Mouse (Mus musculus) R1 (cell line): ENCODE data around the gene Pold4.

Experiments
- DNase-seq: peaks from one replicate; pipeline ENCODE4 v3.0.0-alpha.2; 2018; ENCODE audit warnings: low read depth, low spot score

The Pold4 gene

GRCm38 (mm10) chr19:4268566-4269361 is 37.1 kb downstream of the Pold4 start, which contains the start of gene Ssh3:
Gene Ssh3, minus strand, starts transcription at chr19:4269180.
- DNase-seq: peak; percentile 61

- no peak for DNase-seq
Measured at GRCm38 (mm10) chr19:4270187-4270586, 38.5 kb downstream of the Pold4 start.

- no peak for DNase-seq
Measured at GRCm38 (mm10) chr19:4270972-4271371, 39.3 kb downstream of the Pold4 start.

DNA sequence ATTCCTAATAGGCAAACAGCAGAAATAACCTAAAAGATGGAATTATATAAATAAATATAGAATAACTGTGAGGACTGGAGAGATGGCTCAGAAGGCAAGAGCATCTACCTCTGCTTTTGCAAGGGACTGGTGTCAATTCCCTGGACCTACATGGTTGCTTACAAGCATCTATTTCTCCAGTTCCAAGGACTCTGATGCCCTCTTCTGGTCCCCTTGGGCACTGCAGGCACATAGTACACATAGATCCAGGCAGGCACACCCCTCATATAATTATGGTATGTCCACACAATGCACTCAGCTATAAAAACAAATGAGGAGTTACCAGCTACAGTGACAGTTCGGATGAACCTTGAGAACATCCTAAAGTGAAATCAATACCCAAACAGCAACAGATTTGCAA is 47.8 kb downstream of the Pold4 start:
- DNase-seq: peak; percentile 88

- no peak for DNase-seq
Measured at GRCm38 (mm10) chr19:4280425-4280824, 48.7 kb downstream of the Pold4 start.

DNA sequence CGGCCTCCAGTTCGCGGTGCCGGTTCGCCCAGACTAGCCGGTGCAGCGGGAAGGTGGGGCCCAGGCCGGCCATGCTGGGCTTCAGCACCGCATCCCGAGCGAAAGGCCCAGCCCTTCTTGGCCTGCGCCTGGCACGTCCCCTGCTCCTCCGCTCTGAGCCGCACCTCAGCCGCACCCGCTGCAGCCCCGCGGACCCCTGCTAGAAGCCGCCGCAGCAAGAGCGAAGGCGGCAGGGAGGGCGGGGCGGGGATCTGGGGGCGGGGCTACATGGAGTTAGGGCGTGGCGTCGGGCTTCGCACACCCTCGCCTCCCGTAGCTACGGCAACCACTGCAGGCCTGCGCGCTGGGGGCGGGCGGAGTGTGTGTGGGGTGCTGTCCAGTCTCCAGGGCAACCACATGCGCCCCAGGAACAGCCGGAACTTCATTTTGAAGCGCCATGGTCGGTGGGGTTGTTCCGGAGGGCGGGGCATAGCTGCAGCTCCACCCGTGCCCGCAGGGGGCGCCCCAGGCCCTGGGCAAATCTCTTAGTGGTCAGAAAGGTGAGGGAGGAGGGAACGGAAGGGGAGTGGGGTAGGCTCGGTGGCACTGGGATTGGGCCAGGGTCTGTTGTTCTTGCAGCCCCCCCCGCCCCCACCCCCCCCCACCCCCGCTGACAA is 51.3 kb downstream of the Pold4 start, which contains the start of gene Ankrd13d:
Gene Ankrd13d (minus strand): TSS at position 240 of the 656 bp plus-strand sequence.
- DNase-seq: peak; percentile 98
